Mouse (Mus musculus) urinary bladder, postnatal 4 days (tissue): ENCODE data around the gene Pmp22.

Source experiments
- DNase-seq, 2 experiments: peaks; one replicate each; pipeline ENCODE4 v3.0.0; 2021 to 2022; ENCODE audit warnings: low spot score in 2 of 2

Pmp22 gene

GRCm38 (mm10) chr11:63162806-63163205 is 34.0 kb downstream of the Pmp22 start:
- no peak for DNase-seq

GRCm38 (mm10) chr11:63163550-63163949 is 34.8 kb downstream of the Pmp22 start:
- DNase-seq, result no peak

- no peak for DNase-seq
These were observed 35.4 kb downstream of the Pmp22 start for GRCm38 (mm10) chr11:63163986-63164682.

- DNase-seq, result no peak
These were observed 36.1 kb downstream of the Pmp22 start for GRCm38 (mm10) chr11:63164756-63165484.

GRCm38 (mm10) chr11:63167826-63168225 is 39.0 kb downstream of the Pmp22 start:
- no peak for DNase-seq

GRCm38 (mm10) chr11:63168551-63169258 is 39.9 kb downstream of the Pmp22 start:
- no peak for DNase-seq

GRCm38 (mm10) chr11:63171977-63172376 is 43.2 kb downstream of the Pmp22 start:
- DNase-seq, result no peak

- DNase-seq, result no peak
These were observed 44.8 kb downstream of the Pmp22 start for GRCm38 (mm10) chr11:63173604-63174003.

- no peak for DNase-seq
These were observed 46.5 kb downstream of the Pmp22 start for GRCm38 (mm10) chr11:63175302-63175701.

GRCm38 (mm10) chr11:63176416-63176815 is 47.6 kb downstream of the Pmp22 start:
- DNase-seq, result no peak

GRCm38 (mm10) chr11:63180262-63181101 is 51.7 kb downstream of the Pmp22 start:
- no peak for DNase-seq

GRCm38 (mm10) chr11:63188803-63189202 is 60.0 kb downstream of the Pmp22 start:
- DNase-seq, result no peak

GRCm38 (mm10) chr11:63198070-63198469 is 69.3 kb downstream of the Pmp22 start:
- no peak for DNase-seq

GRCm38 (mm10) chr11:63201989-63202535 is 73.3 kb downstream of the Pmp22 start:
- DNase-seq, result no peak
